Mouse (Mus musculus) myocyte (in vitro differentiated cells): ENCODE measurements at regions not wholly inside any gene's neighbourhood (a gene's known extent, or its start where the extent isn't known, plus 50 kb on each side); places are given as distances from the start of the nearest gene placed in this dataset.

Experiments
- CEBPB ChIP-seq: IDR thresholded peaks from 2 replicates; pipeline ENCODE4 v1.6.1; 2011; ENCODE audit warnings: mild to moderate bottlenecking, moderate library complexity; ENCODE audit not compliant: poor library complexity, insufficient read depth, severe bottlenecking
- E2F4 ChIP-seq: IDR thresholded peaks from one replicate; pipeline ENCODE4 v1.6.1; 2011; ENCODE audit warnings: mild to moderate bottlenecking, control low read depth, moderate library complexity; ENCODE audit not compliant: insufficient read depth
- MAX ChIP-seq: IDR thresholded peaks from one replicate; pipeline ENCODE4 v1.6.1; 2011; ENCODE audit warnings: low read depth, mild to moderate bottlenecking, control low read depth
- MYOG ChIP-seq, 3 experiments: IDR thresholded peaks; one replicate each; pipeline ENCODE4 v1.6.1; 2011; ENCODE audit warnings: control low read depth in 2 of 3, low read depth in 2 of 3, mild to moderate bottlenecking in 2 of 3; ENCODE audit not compliant: insufficient read length in 2 of 3, control insufficient read depth in 1 of 3, insufficient read depth in 1 of 3
- POLR2A ChIP-seq: IDR thresholded peaks from one replicate; pipeline ENCODE4 v1.6.1; 2011; ENCODE audit warnings: low read depth, mild to moderate bottlenecking, control low read depth, moderate library complexity; ENCODE audit not compliant: insufficient read length
- POLR2AphosphoS2 ChIP-seq: IDR thresholded peaks from one replicate; pipeline ENCODE4 v1.6.1; 2011; ENCODE audit warnings: low read depth, control low read depth; ENCODE audit not compliant: insufficient read length
- REST ChIP-seq: IDR thresholded peaks from one replicate; pipeline ENCODE4 v1.6.1; 2011; ENCODE audit warnings: mild to moderate bottlenecking, control low read depth, moderate library complexity; ENCODE audit not compliant: insufficient read depth, insufficient read length
- TCF12 ChIP-seq: IDR thresholded peaks from one replicate; pipeline ENCODE4 v1.6.1; 2011; ENCODE audit warnings: mild to moderate bottlenecking, control low read depth; ENCODE audit not compliant: poor library complexity, insufficient read depth, severe bottlenecking
- USF1 ChIP-seq: IDR thresholded peaks from one replicate; pipeline ENCODE4 v1.6.1; 2011; ENCODE audit warnings: low read depth, mild to moderate bottlenecking, control low read depth, moderate library complexity

DNA sequence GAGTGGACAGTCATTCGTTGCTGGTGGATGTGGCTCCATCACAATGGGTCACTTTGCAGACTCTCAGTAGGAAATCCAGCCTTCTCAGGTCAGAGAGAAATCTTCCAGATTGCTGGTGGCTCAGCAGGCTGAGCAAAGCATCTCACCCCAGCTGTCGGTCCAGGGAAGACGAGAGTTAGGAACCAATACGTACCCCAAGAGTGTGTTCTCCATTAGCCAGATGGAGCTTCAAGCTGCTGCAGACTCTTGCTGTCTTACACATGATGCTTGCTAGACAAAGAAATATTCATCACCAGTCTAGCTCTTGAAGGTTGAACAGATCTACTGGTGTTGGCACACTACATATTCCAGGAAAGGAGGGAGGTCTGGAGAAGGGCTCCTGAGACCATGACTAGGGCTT lies 288.0 kb downstream of the Sox11 start:
- no peak for TF ChIP-seq POLR2A
- TF ChIP-seq POLR2AphosphoS2: no peak
- no peak for TF ChIP-seq MYOG (IDR thresholded peaks at IDR 0.05; ENCODE audit: control insufficient read depth in 1 of 3, insufficient read depth in 1 of 3, insufficient read length in 2 of 3, low read depth in 2 of 3)
- TF ChIP-seq E2F4: no peak
- no peak for TF ChIP-seq CEBPB
- no peak for TF ChIP-seq USF1
- no peak for TF ChIP-seq MAX
- TF ChIP-seq REST: no peak
- no peak for TF ChIP-seq TCF12
